Mouse (Mus musculus): ENCODE data around the gene Hsd17b6. TPM values are rescaled to one million over a fixed set of nuclear protein-coding genes. Genes with fewer than 3 reads are reported as not detected.

The Hsd17b6 gene
- total and polyA plus RNA-seq, 2 experiments from 2014 or later, result not detected

- Histone ChIP-seq H3K27ac (no peak overlapping the region), H3K4me2 (ENCODE audit: low read depth, low read length) (no peak overlapping the region), H3K27me3 (ENCODE audit: insufficient read depth, low read length) (no peaks in the 10 kb centered on the region), H3K4me1 (ENCODE audit: insufficient read depth, low read length) (no peaks in the 10 kb centered on the region), H3K36me3 (ENCODE audit: insufficient read depth, low read length) (no peaks in the 10 kb centered on the region), H3K4me3 (ENCODE audit: low read length) (no peak overlapping the region), H3K9ac (replicated peaks; ENCODE audit: low read length) (no peak overlapping the region), H3K9me3 (ENCODE audit: low read length) (no peaks in the 10 kb centered on the region)
- WGBS, result 83% methylated on average over 5 of the region's 5 CpGs
- TF ChIP-seq CTCF (IDR thresholded peaks at IDR 0.05; ENCODE audit: low read depth), result no peak
- ATAC-seq (no peak), DNase-seq (ENCODE audit: low spot score) (no peak)
These were observed 2.3 kb upstream of the Hsd17b6 start for GRCm38 (mm10) chr10:128009735-128010134.

- no peaks in the 10 kb centered on the region for H3K9me3 ChIP-seq (ENCODE audit: low read length)
- no peak overlapping the region for H3K9ac ChIP-seq (replicated peaks; ENCODE audit: low read length)
- H3K4me1 ChIP-seq (ENCODE audit: insufficient read depth, low read length), result no peaks in the 10 kb centered on the region
- DNase-seq (ENCODE audit: low spot score) (peak; percentile 90), ATAC-seq (peak; percentile 63; the same call in 1 of the 2 replicates)
- H3K4me2 ChIP-seq (ENCODE audit: low read depth, low read length), result no peak overlapping the region
- no peaks in the 10 kb centered on the region for H3K36me3 ChIP-seq (ENCODE audit: insufficient read depth, low read length)
- TF ChIP-seq CTCF (IDR thresholded peaks at IDR 0.05; ENCODE audit: low read depth), result peak; percentile 83
- H3K27ac ChIP-seq, result no peak overlapping the region
- no peak overlapping the region for H3K4me3 ChIP-seq (ENCODE audit: low read length)
- no peaks in the 10 kb centered on the region for H3K27me3 ChIP-seq (ENCODE audit: insufficient read depth, low read length)
- 7% methylated on average over 4 of the region's 4 CpGs for WGBS
These were observed 937 bp upstream of the Hsd17b6 start for GRCm38 (mm10) chr10:128008207-128008889.

- TF ChIP-seq CTCF (IDR thresholded peaks at IDR 0.05; ENCODE audit: low read depth), result no peak
- H3K27me3 ChIP-seq (ENCODE audit: insufficient read depth, low read length), result no peaks in the 10 kb centered on the region
- ATAC-seq, result no peak
- DNase-seq (ENCODE audit: low spot score), result no peak
- WGBS, result 91% methylated on average over 8 of the region's 8 CpGs
- H3K4me3 ChIP-seq (ENCODE audit: low read length), result no peak overlapping the region
- H3K36me3 ChIP-seq (ENCODE audit: insufficient read depth, low read length), result no peaks in the 10 kb centered on the region
- H3K9me3 ChIP-seq (ENCODE audit: low read length), result no peaks in the 10 kb centered on the region
- H3K27ac ChIP-seq, result no peak overlapping the region
- H3K4me1 ChIP-seq (ENCODE audit: insufficient read depth, low read length), result no peaks in the 10 kb centered on the region
- H3K9ac ChIP-seq (replicated peaks; ENCODE audit: low read length), result no peak overlapping the region
- H3K4me2 ChIP-seq (ENCODE audit: low read depth, low read length), result no peak overlapping the region
These were observed 1.9 kb downstream of the Hsd17b6 start for GRCm38 (mm10) chr10:128005479-128005878.

- Histone ChIP-seq H3K27me3 (ENCODE audit: insufficient read depth, low read length) (no peaks in the 10 kb centered on the region), H3K36me3 (ENCODE audit: insufficient read depth, low read length) (no peaks in the 10 kb centered on the region), H3K27ac (no peak overlapping the region), H3K4me3 (ENCODE audit: low read length) (no peak overlapping the region), H3K9me3 (ENCODE audit: low read length) (no peaks in the 10 kb centered on the region), H3K4me1 (ENCODE audit: insufficient read depth, low read length) (no peaks in the 10 kb centered on the region), H3K4me2 (ENCODE audit: low read depth, low read length) (no peak overlapping the region), H3K9ac (replicated peaks; ENCODE audit: low read length) (no peak overlapping the region)
- ATAC-seq, result no peak
- DNase-seq (ENCODE audit: low spot score), result no peak
- 88% methylated on average over 10 of the region's 10 CpGs for WGBS
- TF ChIP-seq CTCF (IDR thresholded peaks at IDR 0.05; ENCODE audit: low read depth), result no peak
These were observed 2.5 kb downstream of the Hsd17b6 start for GRCm38 (mm10) chr10:128004918-128005317.

- no peaks in the 10 kb centered on the region for H3K4me1 ChIP-seq (ENCODE audit: insufficient read depth, low read length)
- no peak overlapping the region for H3K4me2 ChIP-seq (ENCODE audit: low read depth, low read length)
- no peak overlapping the region for H3K27ac ChIP-seq
- H3K9ac ChIP-seq (replicated peaks; ENCODE audit: low read length), result no peak overlapping the region
- H3K36me3 ChIP-seq (ENCODE audit: insufficient read depth, low read length), result no peaks in the 10 kb centered on the region
- 85% methylated on average over 3 of the region's 3 CpGs for WGBS
- H3K4me3 ChIP-seq (ENCODE audit: low read length), result no peak overlapping the region
- ATAC-seq (no peak), DNase-seq (ENCODE audit: low spot score) (no peak)
- no peak for TF ChIP-seq CTCF (IDR thresholded peaks at IDR 0.05; ENCODE audit: low read depth)
- H3K9me3 ChIP-seq (ENCODE audit: low read length), result no peaks in the 10 kb centered on the region
- H3K27me3 ChIP-seq (ENCODE audit: insufficient read depth, low read length), result no peaks in the 10 kb centered on the region
These were observed 4.1 kb downstream of the Hsd17b6 start for GRCm38 (mm10) chr10:128003281-128003801.

- DNase-seq (ENCODE audit: low spot score) (no peak), ATAC-seq (no peak)
- Histone ChIP-seq H3K36me3 (ENCODE audit: insufficient read depth, low read length) (no peaks in the 10 kb centered on the region), H3K4me1 (ENCODE audit: insufficient read depth, low read length) (no peaks in the 10 kb centered on the region), H3K9ac (replicated peaks; ENCODE audit: low read length) (no peak overlapping the region), H3K27ac (no peak overlapping the region), H3K9me3 (ENCODE audit: low read length) (no peaks in the 10 kb centered on the region), H3K4me3 (ENCODE audit: low read length) (no peak overlapping the region), H3K4me2 (ENCODE audit: low read depth, low read length) (no peak overlapping the region), H3K27me3 (ENCODE audit: insufficient read depth, low read length) (no peaks in the 10 kb centered on the region)
- peak; percentile 54 for TF ChIP-seq CTCF (IDR thresholded peaks at IDR 0.05; ENCODE audit: low read depth)
- 100% methylated on average over 1 of the region's 1 CpGs for WGBS
These were observed 9.2 kb downstream of the Hsd17b6 start for GRCm38 (mm10) chr10:127998260-127998659.

GRCm38 (mm10) chr10:127996690-127997089 lies 10.7 kb downstream of the Hsd17b6 start:
- no peak overlapping the region for H3K9ac ChIP-seq (replicated peaks; ENCODE audit: low read length)
- H3K27me3 ChIP-seq (ENCODE audit: insufficient read depth, low read length), result no peaks in the 10 kb centered on the region
- no peaks in the 10 kb centered on the region for H3K36me3 ChIP-seq (ENCODE audit: insufficient read depth, low read length)
- WGBS, result 92% methylated on average over 3 of the region's 3 CpGs
- ATAC-seq, result no peak
- no peaks in the 10 kb centered on the region for H3K9me3 ChIP-seq (ENCODE audit: low read length)
- H3K4me2 ChIP-seq (ENCODE audit: low read depth, low read length), result no peak overlapping the region
- no peak for DNase-seq (ENCODE audit: low spot score)
- no peak overlapping the region for H3K4me3 ChIP-seq (ENCODE audit: low read length)
- no peak overlapping the region for H3K27ac ChIP-seq
- H3K4me1 ChIP-seq (ENCODE audit: insufficient read depth, low read length), result no peaks in the 10 kb centered on the region
- TF ChIP-seq CTCF (IDR thresholded peaks at IDR 0.05; ENCODE audit: low read depth), result no peak
